Mouse (Mus musculus): ENCODE results near the gene Olfr1362.

Gene Olfr1362

DNA sequence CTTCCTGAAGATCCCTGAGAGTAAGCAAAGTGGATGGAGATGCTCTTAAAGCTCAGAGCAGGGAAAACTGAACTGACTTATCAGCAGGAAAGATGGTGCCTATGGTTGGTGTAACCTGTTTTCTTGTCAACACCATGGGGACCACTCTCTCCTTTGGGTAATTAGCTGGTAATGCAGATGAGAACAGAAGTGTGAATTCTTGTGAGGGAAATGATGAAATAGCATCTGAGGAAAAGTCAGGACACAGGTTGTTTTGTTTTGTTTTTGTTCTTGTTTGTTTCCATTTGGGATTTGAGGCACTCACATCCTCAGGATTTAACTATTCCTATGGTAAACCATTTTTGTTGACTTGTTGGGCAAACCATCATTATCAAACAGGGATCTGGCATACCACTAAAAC is at the start of gene Olfr1362:
Olfr1362 (minus strand) TSS at position 101 of the 400 bp plus-strand sequence.
- TF ChIP-seq GATA4 (IDR thresholded peaks at IDR 0.05; ENCODE audit: insufficient replicate concordance, low read length): no peak

DNA sequence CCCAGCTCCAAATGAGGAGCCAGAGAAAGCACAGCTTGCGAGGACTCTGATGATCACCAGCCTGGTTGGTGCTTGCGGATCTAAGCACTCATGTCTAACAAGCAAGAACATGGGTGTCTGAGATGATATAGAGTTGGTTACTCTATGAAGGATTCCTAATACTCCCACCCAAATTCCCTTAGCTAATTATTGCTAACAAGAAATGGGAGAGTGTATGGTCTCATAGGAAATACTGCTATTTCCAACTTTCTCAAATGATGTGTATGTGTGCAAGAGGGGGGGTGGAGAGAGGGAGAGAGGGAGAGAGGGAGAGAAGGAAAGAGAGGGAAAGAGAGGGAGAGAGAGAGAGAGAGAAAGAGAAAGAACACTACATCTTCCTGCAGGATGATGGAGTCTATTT is 49.5 kb upstream of the Olfr1362 start, which contains the start of gene Olfr1361:
Olfr1361 (minus strand) TSS at position 101 of the 400 bp plus-strand sequence.
- TF ChIP-seq GATA4 (IDR thresholded peaks at IDR 0.05; ENCODE audit: insufficient replicate concordance, low read length): no peak

DNA sequence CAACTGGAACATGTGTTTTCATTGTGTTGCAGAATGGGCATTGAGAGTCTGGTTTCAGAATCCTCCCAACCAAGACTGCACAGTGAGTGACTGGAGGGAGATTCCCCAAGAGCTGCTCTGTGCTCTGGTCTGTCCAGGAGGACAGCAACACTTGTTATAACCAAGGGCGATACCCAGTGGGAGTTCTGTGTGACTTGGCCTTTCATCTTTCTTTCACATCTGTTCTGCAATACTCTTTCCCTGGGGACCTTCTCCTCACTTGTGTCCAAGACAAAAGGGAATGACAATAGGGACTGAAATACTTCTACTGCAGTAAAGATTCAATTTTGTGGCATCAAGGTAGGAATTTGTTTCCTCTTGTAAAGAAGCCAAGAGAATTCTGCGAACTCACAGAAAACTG is 28.6 kb upstream of the Olfr1362 start, which contains the start of gene Olfr11:
Olfr11 (minus strand) TSS at position 101 of the 400 bp plus-strand sequence.
- no peak for TF ChIP-seq GATA4 (IDR thresholded peaks at IDR 0.05; ENCODE audit: insufficient replicate concordance, low read length)

DNA sequence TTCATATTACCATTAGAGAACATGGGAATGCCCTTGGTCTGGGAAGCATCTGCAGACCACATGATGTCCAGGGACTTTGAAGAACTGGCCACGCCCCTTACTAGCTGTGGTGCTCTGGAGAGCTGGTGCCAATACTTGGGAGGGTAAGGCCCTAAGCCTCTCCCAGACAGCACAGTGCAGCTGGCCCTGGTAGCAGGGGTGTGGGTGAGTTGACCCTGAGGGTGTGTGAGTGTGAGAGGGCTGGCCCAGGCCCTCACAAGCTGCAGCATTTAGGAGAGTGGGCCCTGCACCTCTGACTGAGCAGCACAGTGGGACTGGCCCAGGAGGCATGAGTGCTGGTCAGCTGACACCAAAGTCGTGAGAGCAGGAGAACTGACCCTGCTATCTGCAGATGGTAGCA is 22.2 kb downstream of the Olfr1362 start:
- no peak for TF ChIP-seq GATA4 (IDR thresholded peaks at IDR 0.05; ENCODE audit: insufficient replicate concordance, low read length)

DNA sequence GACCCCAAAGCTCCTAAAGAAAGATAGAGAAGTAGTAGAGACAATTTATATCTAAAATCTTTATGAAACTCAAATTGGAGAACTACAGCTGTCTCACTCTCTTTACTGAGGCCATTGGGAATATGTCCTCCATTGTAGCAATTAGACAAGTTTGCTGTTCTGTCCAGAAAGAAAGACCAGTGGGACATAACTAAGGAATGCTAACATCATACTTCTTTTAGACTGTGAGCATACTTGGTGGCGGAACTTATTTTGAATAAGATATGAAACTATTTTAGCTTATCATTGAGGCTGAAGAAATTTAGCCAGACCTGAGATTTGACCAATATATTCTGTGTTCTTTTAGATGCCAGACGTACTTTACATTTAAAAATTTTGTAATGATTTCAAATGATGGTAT is 32.2 kb downstream of the Olfr1362 start, which contains the start of gene Olfr1364:
Olfr1364 (minus strand) TSS at position 101 of the 400 bp plus-strand sequence.
- no peak for TF ChIP-seq GATA4 (IDR thresholded peaks at IDR 0.05; ENCODE audit: insufficient replicate concordance, low read length)

Measured in liver, adult (tissue).